Mouse (Mus musculus) erythroid progenitor cell, adult 5-6 weeks (primary cell): Measurements from ENCODE around the gene Gm49368. TPM values are rescaled to one million over a fixed set of nuclear protein-coding genes. Genes with fewer than 3 reads are reported as not detected.
"Not testable (repeated sequence)": the region's sequence is repeated elsewhere in the genome, so short reads cannot be mapped to it uniquely, and the experiment has no call there.

Experiments used
- ATAC-seq: replicated peaks from 2 replicates; pipeline ENCODE4 v1.8.0; 2016; ENCODE audit warnings: moderate number of reproducible peaks, mild to moderate bottlenecking, moderate TSS enrichment, inconsistent platforms; ENCODE audit not compliant: poor library complexity, low FRiP score, severe bottlenecking
- total RNA-seq, 2 experiments: library from RNA; stranded (forward) in 1 of 2; stranded (reverse) in 1 of 2; fragments of 150-400 nt in 1 of 2; fragments of 186-747, 209-891 nt in 1 of 2; gene quantifications; 2 replicates each; pipeline versions ENCODE4 v1.2.3 to v1.2.4; 2015 to 2017; ENCODE audit warnings: low replicate concordance in 2 of 2

Gene Gm49368
- total RNA-seq, 2 experiments from 2014 or later = not detected

- ATAC-seq = no peak
Observed at GRCm38 (mm10) chr7:128119726-128120490, 57.4 kb downstream of the Gm49368 start.

DNA sequence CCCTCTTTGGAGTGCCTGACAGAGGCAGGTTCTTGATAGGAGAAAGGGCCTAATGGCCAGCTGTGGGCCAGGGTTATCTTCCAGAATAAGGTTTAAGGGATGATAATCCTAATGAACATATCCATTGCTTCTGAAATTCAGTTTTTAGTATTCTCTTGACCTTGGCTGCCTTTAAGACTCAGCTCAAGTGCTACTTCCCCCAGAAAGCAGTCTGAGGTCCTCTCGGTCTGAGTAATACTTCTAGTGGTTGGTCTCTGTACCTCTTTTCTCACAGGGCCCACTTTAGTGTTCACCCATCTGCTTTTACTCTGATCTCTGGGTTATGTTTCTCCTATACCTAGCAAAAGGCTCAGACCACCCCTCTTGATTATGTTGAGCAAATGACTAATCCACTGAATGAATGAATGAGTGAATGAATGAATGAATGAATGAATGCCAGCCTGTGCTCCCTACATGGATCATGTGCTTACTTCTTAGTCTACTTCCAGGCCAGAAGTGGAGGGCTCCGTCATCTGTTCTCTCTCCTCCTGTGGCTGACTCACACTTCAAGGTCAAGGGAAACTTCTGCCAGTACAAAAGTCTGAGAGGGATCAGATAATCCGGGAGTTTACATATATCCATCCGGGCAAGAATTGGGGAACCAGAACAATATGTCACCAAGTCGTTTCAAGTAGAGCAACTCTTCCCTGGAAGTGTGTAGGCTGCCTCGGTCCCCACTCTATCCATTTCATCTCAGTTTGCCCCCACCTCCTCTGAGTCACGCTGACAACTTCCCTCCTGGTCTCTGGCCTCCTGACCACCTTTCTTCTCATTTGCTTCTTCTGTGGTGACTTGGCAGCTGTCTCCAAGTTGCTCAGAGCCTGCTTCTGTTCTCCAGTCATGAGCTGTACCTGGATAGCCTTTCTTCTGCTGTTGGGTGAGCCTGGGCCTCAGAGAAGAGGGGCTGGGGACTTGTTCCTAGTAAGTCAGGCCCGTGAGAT is 66.5 kb downstream of the Gm49368 start, which contains the start of gene Itgax:
Itgax (plus strand) TSS at position 807 of the 980 bp plus-strand sequence.
- ATAC-seq = no peak

DNA sequence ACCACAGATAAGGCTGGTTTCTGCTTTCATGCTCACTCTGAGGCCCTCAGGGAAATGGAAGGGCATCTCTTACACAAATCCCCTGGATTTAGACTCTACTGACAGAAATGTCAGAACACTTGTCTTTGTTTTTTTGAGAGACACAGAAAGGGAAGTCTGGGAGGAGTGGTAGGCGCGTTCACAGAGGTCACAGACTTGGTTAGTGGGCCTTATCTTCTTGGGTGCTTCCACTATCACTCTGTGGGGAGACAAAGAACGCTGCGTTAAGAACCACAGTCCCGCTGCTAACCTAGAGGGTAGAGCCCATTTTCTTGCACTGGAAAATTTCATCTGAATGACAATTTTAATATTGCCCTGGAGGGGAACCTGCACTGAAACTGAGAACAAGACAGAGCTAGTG is 69.7 kb downstream of the Gm49368 start:
- ATAC-seq = no peak

- ATAC-seq = no peak
Observed at GRCm38 (mm10) chr7:128133596-128133995, 71.1 kb downstream of the Gm49368 start.

DNA sequence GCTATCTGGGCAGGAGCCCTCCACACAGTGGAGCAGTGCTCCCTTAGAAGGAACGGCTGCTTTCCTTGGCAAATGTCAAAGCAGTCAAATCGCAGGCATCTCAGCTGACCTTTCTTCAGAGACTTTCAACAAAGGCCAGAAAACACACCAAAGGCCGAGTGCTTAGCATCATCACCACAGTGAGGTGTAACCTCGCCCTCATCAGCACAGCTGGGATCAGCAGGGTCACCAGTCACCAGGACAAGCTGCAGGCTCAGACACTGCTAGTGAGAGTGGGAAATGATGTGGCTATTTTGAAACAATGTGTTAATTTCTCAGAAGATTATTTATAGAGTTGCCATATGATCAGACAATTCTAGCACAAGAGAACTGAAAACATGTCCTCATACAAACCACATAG is 74.4 kb downstream of the Gm49368 start:
- no peak for ATAC-seq

DNA sequence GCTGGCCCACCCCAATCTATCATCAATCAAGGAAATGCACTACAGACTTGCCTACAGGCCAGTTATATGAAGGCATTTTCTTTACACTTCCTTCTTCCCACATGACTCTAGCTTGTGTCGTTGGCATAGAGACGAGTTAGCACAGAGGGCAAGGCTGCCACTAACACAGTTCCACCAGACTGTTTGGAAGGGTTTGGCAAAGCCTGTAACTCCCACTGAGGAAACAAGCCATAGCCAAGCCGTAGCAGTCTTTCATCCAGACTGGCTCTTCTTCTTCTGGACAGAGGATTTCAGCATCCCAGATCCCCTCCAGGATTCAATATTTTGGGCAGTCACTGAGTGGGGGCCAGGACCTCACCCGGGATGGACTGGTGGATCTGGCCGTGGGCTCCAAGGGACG is 77.1 kb downstream of the Gm49368 start:
- no peak for ATAC-seq

- no peak for ATAC-seq
Observed at GRCm38 (mm10) chr7:128150970-128151369, 88.5 kb downstream of the Gm49368 start.

DNA sequence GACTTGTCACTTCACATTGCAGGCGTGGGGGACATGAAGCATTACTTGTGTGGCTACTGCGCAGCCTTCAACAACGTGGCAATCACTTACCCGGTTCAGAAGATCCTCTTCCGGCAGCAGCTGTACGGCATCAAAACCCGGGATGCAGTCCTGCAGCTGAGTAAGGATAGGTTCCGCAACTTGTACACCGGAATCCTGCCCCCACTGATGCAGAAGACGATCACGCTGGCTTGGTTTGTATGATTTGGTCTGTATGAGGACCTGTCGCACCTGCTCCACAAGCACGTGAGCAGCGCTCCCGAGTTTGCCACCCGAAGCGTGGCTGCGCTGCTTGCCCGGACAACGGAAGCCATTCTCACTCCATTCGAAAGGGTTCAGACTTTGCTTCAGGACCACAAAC is 91.6 kb downstream of the Gm49368 start, which contains the start of gene Itgad:
Itgad (plus strand) TSS at position 301 of the 400 bp plus-strand sequence.
- no peak for ATAC-seq

GRCm38 (mm10) chr7:128154924-128155323 is 92.4 kb downstream of the Gm49368 start:
- no peak for ATAC-seq

- ATAC-seq = not testable (repeated sequence)
Observed at GRCm38 (mm10) chr7:128158688-128159354, 96.3 kb downstream of the Gm49368 start.

DNA sequence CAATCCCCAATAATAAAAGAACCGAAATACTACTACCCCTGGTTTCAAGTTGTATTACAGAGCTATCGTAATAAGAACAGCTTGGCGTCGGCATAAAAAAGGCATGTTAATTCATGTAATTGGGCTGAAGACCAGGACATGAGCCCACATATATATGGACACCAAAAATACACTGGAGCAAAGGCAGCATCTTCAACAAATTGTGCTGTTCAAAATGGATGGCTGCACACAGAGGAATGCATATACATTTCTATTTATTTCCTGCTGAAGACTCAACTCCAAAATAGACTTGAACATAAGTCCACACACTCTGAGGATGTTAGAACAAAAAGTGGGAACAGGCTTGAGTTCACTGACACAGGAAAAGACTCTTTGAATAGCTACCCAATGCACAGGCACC is 101.5 kb downstream of the Gm49368 start:
- no peak for ATAC-seq

GRCm38 (mm10) chr7:128166391-128166790 is 103.9 kb downstream of the Gm49368 start:
- ATAC-seq = no peak

- no peak for ATAC-seq
Observed at GRCm38 (mm10) chr7:128169996-128170395, 107.5 kb downstream of the Gm49368 start.

Other genes with a start within 250 kb of the Gm49368 start
- gene Stx4a, start 238.4 kb upstream of the Gm49368 start, total RNA-seq (2015; ENCODE audit: low replicate concordance) = 10.5 and 30.6 TPM in 2 replicates
- gene Stx4a, start 238.4 kb upstream of the Gm49368 start, total RNA-seq (2017; ENCODE audit: low replicate concordance) = 12.7 and 13.3 TPM in 2 replicates
- gene Stx1b, start 238.1 kb upstream of the Gm49368 start, total RNA-seq (2015; ENCODE audit: low replicate concordance) = not detected in 2 replicates
- 0.98 TPM in 1 of 2 replicates, not detected in the other for gene Stx1b, start 238.1 kb upstream of the Gm49368 start, total RNA-seq (2017; ENCODE audit: low replicate concordance)
- gene Zfp646, start 186.5 kb upstream of the Gm49368 start, total RNA-seq (2015; ENCODE audit: low replicate concordance) = 18.0 and 31.4 TPM in 2 replicates
- 34.3 and 47.1 TPM in 2 replicates for gene Zfp646, start 186.5 kb upstream of the Gm49368 start, total RNA-seq (2017; ENCODE audit: low replicate concordance)
- 1.7 and 6.5 TPM in 2 replicates for gene Zfp668, start 185.9 kb upstream of the Gm49368 start, total RNA-seq (2015; ENCODE audit: low replicate concordance)
- 3.2 and 16.5 TPM in 2 replicates for gene Zfp668, start 185.9 kb upstream of the Gm49368 start, total RNA-seq (2017; ENCODE audit: low replicate concordance)
- not detected in 2 replicates for gene Prss53, start 171.7 kb upstream of the Gm49368 start, total RNA-seq (2015; ENCODE audit: low replicate concordance)
- 0.64 TPM in 1 of 2 replicates, not detected in the other for gene Prss53, start 171.7 kb upstream of the Gm49368 start, total RNA-seq (2017; ENCODE audit: low replicate concordance)
- not detected in 2 replicates for gene Gm21974, start 167.2 kb upstream of the Gm49368 start, total RNA-seq (2015; ENCODE audit: low replicate concordance)
- not detected in 2 replicates for gene Gm21974, start 167.2 kb upstream of the Gm49368 start, total RNA-seq (2017; ENCODE audit: low replicate concordance)
- 24.3 and 33.5 TPM in 2 replicates for gene Vkorc1, start 167.1 kb upstream of the Gm49368 start, total RNA-seq (2015; ENCODE audit: low replicate concordance)
- gene Vkorc1, start 167.1 kb upstream of the Gm49368 start, total RNA-seq (2017; ENCODE audit: low replicate concordance) = 2.1 and 5.9 TPM in 2 replicates
- 39.3 and 58.7 TPM in 2 replicates for gene Bckdk, start 158.6 kb upstream of the Gm49368 start, total RNA-seq (2015; ENCODE audit: low replicate concordance)
- 9.7 and 17.3 TPM in 2 replicates for gene Bckdk, start 158.6 kb upstream of the Gm49368 start, total RNA-seq (2017; ENCODE audit: low replicate concordance)
- gene Kat8, start 150.2 kb upstream of the Gm49368 start, total RNA-seq (2015; ENCODE audit: low replicate concordance) = 8.0 and 18.0 TPM in 2 replicates
- gene Kat8, start 150.2 kb upstream of the Gm49368 start, total RNA-seq (2017; ENCODE audit: low replicate concordance) = 12.9 and 16.7 TPM in 2 replicates
- gene Prss8, start 132.6 kb upstream of the Gm49368 start, total RNA-seq (2015; ENCODE audit: low replicate concordance) = not detected in 2 replicates
- not detected in 2 replicates for gene Prss8, start 132.6 kb upstream of the Gm49368 start, total RNA-seq (2017; ENCODE audit: low replicate concordance)
- gene Prss36, start 116.0 kb upstream of the Gm49368 start, total RNA-seq (2015; ENCODE audit: low replicate concordance) = 3.8 TPM in 1 of 2 replicates, not detected in the other
- not detected in 2 replicates for gene Prss36, start 116.0 kb upstream of the Gm49368 start, total RNA-seq (2017; ENCODE audit: low replicate concordance)
- 125 and 187 TPM in 2 replicates for gene Fus, start 95.2 kb upstream of the Gm49368 start, total RNA-seq (2015; ENCODE audit: low replicate concordance)
- 81.2 and 118 TPM in 2 replicates for gene Fus, start 95.2 kb upstream of the Gm49368 start, total RNA-seq (2017; ENCODE audit: low replicate concordance)
- 12.2 and 56.9 TPM in 2 replicates for gene Pycard, start 68.8 kb upstream of the Gm49368 start, total RNA-seq (2015; ENCODE audit: low replicate concordance)
- gene Pycard, start 68.8 kb upstream of the Gm49368 start, total RNA-seq (2017; ENCODE audit: low replicate concordance) = 2.2 and 5.7 TPM in 2 replicates
- gene Trim72, start 58.7 kb upstream of the Gm49368 start, total RNA-seq (2015; ENCODE audit: low replicate concordance) = not detected in 2 replicates
- not detected in 2 replicates for gene Trim72, start 58.7 kb upstream of the Gm49368 start, total RNA-seq (2017; ENCODE audit: low replicate concordance)
- 21.8 and 24.1 TPM in 2 replicates for gene Itgam, start within 50 bp of the Gm49368 start, total RNA-seq (2015; ENCODE audit: low replicate concordance)
- 16.9 and 19.8 TPM in 2 replicates for gene Itgam, start within 50 bp of the Gm49368 start, total RNA-seq (2017; ENCODE audit: low replicate concordance)
- gene Itgax, start 66.9 kb downstream of the Gm49368 start, total RNA-seq (2015; ENCODE audit: low replicate concordance) = 0.42 and 1.1 TPM in 2 replicates
- gene Itgax, start 66.9 kb downstream of the Gm49368 start, total RNA-seq (2017; ENCODE audit: low replicate concordance) = 0.83 and 1.2 TPM in 2 replicates
- gene Itgad, start 91.7 kb downstream of the Gm49368 start, total RNA-seq (2015; ENCODE audit: low replicate concordance) = 14.1 and 18.9 TPM in 2 replicates
- gene Itgad, start 91.7 kb downstream of the Gm49368 start, total RNA-seq (2017; ENCODE audit: low replicate concordance) = 5.6 and 15.5 TPM in 2 replicates
- gene Cox6a2, start 143.7 kb downstream of the Gm49368 start, total RNA-seq (2015; ENCODE audit: low replicate concordance) = 3.4 TPM in 1 of 2 replicates, not detected in the other
- gene Cox6a2, start 143.7 kb downstream of the Gm49368 start, total RNA-seq (2017; ENCODE audit: low replicate concordance) = not detected in 2 replicates
- gene Armc5, start 174.7 kb downstream of the Gm49368 start, total RNA-seq (2015; ENCODE audit: low replicate concordance) = 3.4 and 4.7 TPM in 2 replicates
- gene Armc5, start 174.7 kb downstream of the Gm49368 start, total RNA-seq (2017; ENCODE audit: low replicate concordance) = 3.1 and 4.5 TPM in 2 replicates
- gene 9130023H24Rik, start 175.3 kb downstream of the Gm49368 start, total RNA-seq (2015; ENCODE audit: low replicate concordance) = 3.6 and 5.9 TPM in 2 replicates
- gene 9130023H24Rik, start 175.3 kb downstream of the Gm49368 start, total RNA-seq (2017; ENCODE audit: low replicate concordance) = 2.6 and 2.8 TPM in 2 replicates
- gene Tgfb1i1, start 184.1 kb downstream of the Gm49368 start, total RNA-seq (2015; ENCODE audit: low replicate concordance) = 0.84 and 1.4 TPM in 2 replicates
- gene Tgfb1i1, start 184.1 kb downstream of the Gm49368 start, total RNA-seq (2017; ENCODE audit: low replicate concordance) = 0.51 TPM in 1 of 2 replicates, not detected in the other
- 2.5 TPM in 1 of 2 replicates, not detected in the other for gene Slc5a2, start 203.0 kb downstream of the Gm49368 start, total RNA-seq (2015; ENCODE audit: low replicate concordance)
- gene Slc5a2, start 203.0 kb downstream of the Gm49368 start, total RNA-seq (2017; ENCODE audit: low replicate concordance) = 1.3 TPM in 1 of 2 replicates, not detected in the other
- gene BC017158, start 235.5 kb downstream of the Gm49368 start, total RNA-seq (2015; ENCODE audit: low replicate concordance) = 90.5 and 137 TPM in 2 replicates
- gene BC017158, start 235.5 kb downstream of the Gm49368 start, total RNA-seq (2017; ENCODE audit: low replicate concordance) = 85.2 and 107 TPM in 2 replicates